Mouse (Mus musculus) intestine, postnatal 0 days (tissue): Measurements from ENCODE around the gene Cdc40. TPM values are rescaled to one million over a fixed set of nuclear protein-coding genes. Genes with fewer than 3 reads are reported as not detected.

ENCODE experiments used
- ATAC-seq: fragments of 200-750 bp; cut with Nextera tagmentation; 2 replicates; pipeline ENCODE4 v1.8.0; 2017; ENCODE audit warnings: mild to moderate bottlenecking, moderate TSS enrichment, moderate library complexity
- H3K27ac ChIP-seq: fragments of 300-500 bp; sonication (generic); 2 replicates; pipeline ENCODE4 v1.5.1; 2014; ENCODE audit warnings: mild to moderate bottlenecking, low read depth, low read length, moderate library complexity
- H3K27me3 ChIP-seq: fragments of 300-500 bp; sonication (generic); replicated peaks from 2 replicates; pipeline ENCODE4 v1.6.1; 2014; ENCODE audit warnings: low read length, mixed read lengths; ENCODE audit not compliant: control insufficient read depth, insufficient read depth
- H3K36me3 ChIP-seq: fragments of 300-500 bp; sonication (generic); 2 replicates; pipeline ENCODE4 v1.6.1; 2014; ENCODE audit warnings: mild to moderate bottlenecking, moderate library complexity; ENCODE audit not compliant: control insufficient read depth, insufficient read depth
- H3K4me1 ChIP-seq: fragments of 300-500 bp; sonication (generic); replicated peaks from 2 replicates; pipeline ENCODE4 v1.6.1; 2014; ENCODE audit warnings: antibody characterized with exemption, low read length, mixed read lengths; ENCODE audit not compliant: control insufficient read depth, insufficient read depth
- H3K4me2 ChIP-seq: fragments of 300-500 bp; sonication (generic); replicated peaks from 2 replicates; pipeline ENCODE4 v1.6.1; 2014; ENCODE audit warnings: low read depth, mild to moderate bottlenecking, moderate library complexity
- H3K4me3 ChIP-seq: fragments of 300-500 bp; sonication (generic); 2 replicates; pipeline ENCODE4 v1.5.1; 2014; ENCODE audit warnings: low read depth, low read length
- H3K9ac ChIP-seq: fragments of 300-500 bp; sonication (generic); 2 replicates; pipeline ENCODE4 v1.6.1; 2014; ENCODE audit warnings: mild to moderate bottlenecking, low read depth, low read length
- H3K9me3 ChIP-seq: fragments of 300-500 bp; sonication (generic); 2 replicates; pipeline ENCODE4 v1.6.1; 2016; ENCODE audit warnings: mixed run types; ENCODE audit not compliant: control insufficient read depth
- CTCF ChIP-seq: sonication (generic); IDR thresholded peaks from 2 replicates; pipeline ENCODE4 v1.5.1; 2016; ENCODE audit warnings: low read depth, mild to moderate bottlenecking, control low read depth, antibody characterized with exemption, moderate library complexity
- WGBS: fragments of 180-500 bp; shearing (Covaris S2); extraction: QIAGEN DNeasy Blood & Tissue Kit; methylation state at CpG from one replicate; pipeline ENCODE4 v1.1.7; 2014; 5-methylcytosine and 5-hydroxymethylcytosine counted together
- polyA plus RNA-seq: library from polyadenylated mRNA; unstranded; fragments of >200 nt; fragmentation: Nextera tagmentation; extraction: Ambion mirVana; gene quantifications from 2 replicates; pipeline ENCODE4 v1.2.1, GENCODE M21; 2015

Gene Cdc40
- polyA plus RNA-seq, 1 experiment from 2014 or later: 12.6 TPM

DNA sequence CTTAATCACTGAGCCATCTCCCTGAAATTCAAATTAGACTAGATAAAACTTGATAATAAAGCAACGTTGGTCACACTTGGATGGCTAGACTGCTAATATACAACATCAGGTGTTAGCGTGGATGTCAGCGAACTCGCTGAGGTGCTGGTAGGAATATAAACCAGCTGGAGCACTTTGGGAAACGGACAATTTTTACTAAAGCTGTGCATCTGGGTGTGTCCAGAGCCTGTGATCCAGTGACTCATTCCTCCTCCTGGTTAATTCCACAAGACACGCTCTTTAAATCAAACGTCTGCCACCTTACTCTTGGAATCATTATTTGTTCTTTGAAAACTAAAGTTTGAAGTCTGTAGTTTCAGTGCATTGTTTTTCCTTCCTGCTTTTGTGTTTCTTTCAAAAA, 23.7 kb upstream of the Cdc40 start:
- H3K4me3 ChIP-seq: no peak overlapping the region
- no peak for ATAC-seq
- no peak for TF ChIP-seq CTCF
- no peak overlapping the region for H3K9ac ChIP-seq
- H3K4me1 ChIP-seq: no peaks in the 10 kb centered on the region
- no peak overlapping the region for H3K4me2 ChIP-seq
- H3K9me3 ChIP-seq: no peaks in the 10 kb centered on the region
- H3K27ac ChIP-seq: no peak overlapping the region
- H3K36me3 ChIP-seq: no peaks in the 10 kb centered on the region
- 82% methylated on average over 7 of the region's 7 CpGs for WGBS
- H3K27me3 ChIP-seq: no peaks in the 10 kb centered on the region

DNA sequence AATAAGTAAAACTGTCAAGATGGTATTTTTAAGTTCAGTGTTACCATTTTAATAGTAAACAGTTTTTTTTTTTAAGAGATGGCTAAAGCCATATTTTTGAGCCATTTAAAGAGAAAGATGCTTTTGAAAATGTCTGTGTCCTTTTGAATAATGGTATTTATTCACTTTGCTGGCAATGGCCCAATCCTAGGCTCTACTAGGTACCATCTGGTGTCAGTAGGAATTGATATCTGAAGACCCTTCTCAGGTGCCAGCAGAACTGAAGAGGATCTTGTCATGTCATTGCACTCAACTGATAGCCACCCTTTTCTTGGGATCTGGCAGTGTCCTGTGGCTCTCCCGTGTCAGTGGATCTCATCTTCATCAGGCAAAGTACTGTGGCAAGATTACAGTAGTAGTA, 23.0 kb upstream of the Cdc40 start:
- no peak for ATAC-seq
- WGBS: 94% methylated on average over 1 of the region's 1 CpGs

DNA sequence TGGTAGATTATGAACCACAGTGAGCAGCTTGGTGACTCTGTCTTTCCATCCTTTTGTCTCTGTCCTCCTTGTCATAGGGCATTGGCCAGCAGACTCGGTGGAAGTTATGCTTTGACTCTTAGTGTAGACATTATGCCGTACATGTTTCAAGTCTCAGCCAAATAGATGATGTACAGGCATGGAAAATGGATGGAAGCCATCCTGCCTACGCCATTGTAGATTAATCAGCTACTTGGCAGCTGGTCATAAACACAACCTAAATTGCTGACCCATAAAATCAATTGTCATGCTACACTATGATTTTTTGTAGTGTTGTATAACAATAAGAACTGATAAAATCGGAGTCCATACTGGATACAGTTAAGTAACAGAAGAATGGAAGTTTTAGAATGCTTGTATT, 18.7 kb upstream of the Cdc40 start:
- no peak for ATAC-seq

More for the DNA sequence above, 23.0 kb upstream of the Cdc40 start:
- Histone ChIP-seq H3K4me3 (no peak overlapping the region), H3K36me3 (no peaks in the 10 kb centered on the region), H3K27me3 (no peaks in the 10 kb centered on the region), H3K4me2 (no peak overlapping the region), H3K9ac (no peak overlapping the region), H3K27ac (no peak overlapping the region), H3K4me1 (no peaks in the 10 kb centered on the region), H3K9me3 (no peaks in the 10 kb centered on the region)
- no peak for TF ChIP-seq CTCF

DNA sequence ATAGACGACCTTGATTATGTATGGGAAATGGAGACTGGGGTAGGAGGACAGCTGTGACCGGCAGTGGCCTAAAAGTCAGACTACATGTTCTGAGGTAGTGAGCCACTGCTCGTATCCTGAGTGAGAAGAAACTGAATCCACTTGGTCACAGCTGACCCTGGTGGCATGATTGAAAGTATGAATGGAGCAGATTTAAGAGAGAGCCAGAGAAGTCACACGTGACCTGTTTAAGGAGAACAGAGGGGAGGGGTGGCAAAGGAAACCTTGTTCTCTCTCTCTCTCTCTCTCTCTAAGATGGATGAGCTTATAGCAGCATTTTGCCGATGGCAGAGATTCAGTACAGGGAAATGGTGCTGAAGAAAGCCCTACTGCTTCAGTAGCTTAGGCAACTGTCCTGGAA, 13.5 kb upstream of the Cdc40 start:
- Histone ChIP-seq H3K27me3 (no peaks in the 10 kb centered on the region), H3K4me3 (no peak overlapping the region), H3K4me2 (no peak overlapping the region), H3K9me3 (no peaks in the 10 kb centered on the region), H3K36me3 (no peaks in the 10 kb centered on the region), H3K4me1 (no peaks in the 10 kb centered on the region), H3K9ac (no peak overlapping the region), H3K27ac (no peak overlapping the region)
- ATAC-seq: no peak
- 69% methylated on average over 5 of the region's 5 CpGs for WGBS
- no peak for TF ChIP-seq CTCF

More for the DNA sequence above, 18.7 kb upstream of the Cdc40 start:
- Histone ChIP-seq H3K36me3 (no peaks in the 10 kb centered on the region), H3K4me3 (no peak overlapping the region), H3K9me3 (no peaks in the 10 kb centered on the region), H3K9ac (no peak overlapping the region), H3K27me3 (no peaks in the 10 kb centered on the region), H3K4me1 (no peaks in the 10 kb centered on the region), H3K4me2 (no peak overlapping the region), H3K27ac (no peak overlapping the region)
- no peak for TF ChIP-seq CTCF
- WGBS: 67% methylated on average over 4 of the region's 4 CpGs

DNA sequence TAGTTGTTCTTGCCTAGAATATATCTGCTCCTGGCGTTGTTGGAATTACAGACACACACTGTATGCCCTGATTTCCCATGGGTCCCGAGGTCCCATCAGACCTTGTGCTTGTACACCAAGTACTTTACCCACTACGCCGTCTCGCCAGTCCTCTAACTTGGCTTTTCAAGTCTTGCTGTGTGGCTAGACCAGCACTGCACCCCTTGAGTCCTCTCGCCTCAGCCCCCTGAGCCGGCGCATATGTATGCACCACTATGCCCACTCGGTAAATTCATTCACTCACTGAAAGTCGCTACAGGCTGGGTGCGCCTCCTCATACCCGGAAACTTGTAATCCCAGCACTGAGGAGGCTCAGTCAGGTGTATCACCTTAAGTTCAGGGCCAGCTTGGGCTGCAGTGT, 12.7 kb upstream of the Cdc40 start:
- no peak for TF ChIP-seq CTCF
- ATAC-seq: no peak
- 95% methylated on average over 12 of the region's 12 CpGs for WGBS

DNA sequence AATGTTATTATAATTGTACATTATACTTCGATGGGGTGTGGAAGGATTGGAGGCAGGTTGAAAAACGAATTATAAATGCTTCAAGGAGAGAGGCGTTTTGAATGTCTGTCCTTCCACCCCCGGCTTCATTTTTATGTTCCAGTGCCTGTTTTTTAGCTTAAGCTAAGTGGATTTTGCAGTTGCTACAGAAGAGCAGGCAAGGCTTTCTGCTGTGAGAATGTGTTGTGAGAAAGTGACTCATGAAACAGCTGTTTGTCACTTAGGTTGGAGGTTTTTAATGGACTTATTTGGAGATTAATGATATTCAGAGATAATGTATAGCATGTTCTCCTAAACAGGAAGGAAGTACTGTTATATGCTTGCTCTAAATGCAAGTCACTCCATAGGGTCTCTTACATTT, 6.0 kb upstream of the Cdc40 start:
- no peaks in the 10 kb centered on the region for H3K9me3 ChIP-seq
- no peak for TF ChIP-seq CTCF
- no peak overlapping the region for H3K27ac ChIP-seq
- no peaks in the 10 kb centered on the region for H3K36me3 ChIP-seq
- H3K9ac ChIP-seq: no peak overlapping the region
- H3K4me2 ChIP-seq: no peak overlapping the region
- H3K4me3 ChIP-seq: no peak overlapping the region
- no peaks in the 10 kb centered on the region for H3K4me1 ChIP-seq
- H3K27me3 ChIP-seq: no peaks in the 10 kb centered on the region
- 74% methylated on average over 4 of the region's 4 CpGs for WGBS
- ATAC-seq: no peak

More for the DNA sequence above, 12.7 kb upstream of the Cdc40 start:
- H3K4me1 ChIP-seq: no peaks in the 10 kb centered on the region
- H3K27ac ChIP-seq: no peak overlapping the region
- H3K27me3 ChIP-seq: no peaks in the 10 kb centered on the region
- H3K4me3 ChIP-seq: no peak overlapping the region
- H3K4me2 ChIP-seq: no peak overlapping the region
- no peak overlapping the region for H3K9ac ChIP-seq
- H3K36me3 ChIP-seq: no peaks in the 10 kb centered on the region
- H3K9me3 ChIP-seq: no peaks in the 10 kb centered on the region

DNA sequence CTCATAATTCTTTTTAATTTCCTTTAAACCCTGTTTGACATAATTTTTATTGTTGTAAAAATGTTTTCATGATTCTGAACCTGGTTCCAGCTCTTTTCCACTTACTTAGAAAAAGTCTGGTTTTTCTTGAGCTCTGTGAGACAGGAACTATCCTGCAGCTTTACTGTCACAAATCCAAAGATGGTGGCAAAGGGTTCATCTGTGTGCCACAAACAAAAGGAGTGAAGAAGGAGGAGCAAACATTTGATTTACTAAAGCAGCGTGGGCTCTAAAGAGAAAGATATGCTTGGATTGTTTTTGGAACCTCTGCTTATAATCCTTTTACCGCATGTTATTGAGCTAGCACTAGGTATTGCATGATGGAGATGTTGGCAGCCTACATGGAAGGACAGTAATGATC, 4.2 kb upstream of the Cdc40 start:
- Histone ChIP-seq H3K4me2 (no peak overlapping the region), H3K4me3 (no peak overlapping the region), H3K9ac (no peak overlapping the region), H3K27ac (no peak overlapping the region), H3K27me3 (no peaks in the 10 kb centered on the region), H3K4me1 (no peaks in the 10 kb centered on the region), H3K36me3 (no peaks in the 10 kb centered on the region), H3K9me3 (no peaks in the 10 kb centered on the region)
- WGBS: 92% methylated on average over 2 of the region's 2 CpGs
- TF ChIP-seq CTCF: no peak
- no peak for ATAC-seq
